Comparison of ENCODE assay signal across 11 mouse cellular contexts in the genomic region with DNA sequence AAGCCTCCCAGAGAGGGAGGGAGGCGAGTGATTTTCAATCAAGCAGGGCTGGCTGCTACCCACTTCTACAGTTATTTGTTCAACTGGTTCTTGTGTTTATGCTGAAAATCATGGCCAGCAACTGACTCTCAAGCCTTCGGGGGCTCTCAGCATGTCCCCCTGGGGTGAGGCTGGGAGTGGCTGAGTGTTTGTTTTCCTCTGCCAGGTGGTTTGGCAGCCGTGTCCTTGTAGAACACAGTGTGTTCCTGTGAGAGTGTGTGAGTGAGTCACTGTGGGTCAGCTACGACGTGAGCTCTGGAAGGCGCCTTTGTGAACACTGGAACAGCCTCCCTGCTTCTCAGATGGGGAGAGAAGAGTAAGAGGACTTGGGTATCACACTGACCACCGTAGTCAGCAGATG. TPM values are rescaled to one million over a fixed set of nuclear protein-coding genes. Genes with fewer than 3 reads are reported as not detected.
DNase-seq lines count a peak whose midpoint lies in the region; TF ChIP-seq lines count a peak whose summit lies in the region.
"Had no signal": no experiment of that assay in that cellular context is flagged by ENCODE, and none has a peak within 500 bp of the region (broad histone marks: within the 10 kb centered on the region; RNA-seq: fewer than 3 reads in every experiment).

No protein-coding gene starts in this region.

- TF ChIP-seq CTCF in gastrocnemius, adult 2 months (IDR thresholded peaks at IDR 0.05): no peak

- peak overlapping the region; percentile 74 for H3K27ac ChIP-seq in gastrocnemius, adult 2 months
- H3K27ac ChIP-seq: forebrain, embryonic 10.5 days had no signal

- no peak overlapping the region for H3K4me3 ChIP-seq in gastrocnemius, adult 2 months
- H3K4me3 ChIP-seq: forebrain, embryonic 10.5 days; myocyte had no signal

- intact Hi-C loops in gastrocnemius, adult 2 months (cut with DNase I): loop anchor here (10.0 kb wide), 1 partner anchor 89 kb away; a partner anchor contains a TSS
- intact Hi-C loops in left cerebral cortex, postnatal 36 days (cut with DNase I): loop anchor here (5.0 kb wide), 1 partner anchor 102 kb away; no protein-coding TSS in a partner anchor

- DNase-seq in cerebellum, postnatal 10 days: peak; percentile 10 to 42
- DNase-seq in cerebellum, adult 11 months: no peak
- peak; percentile 44 for DNase-seq in 3134 (ENCODE audit: extremely low read depth, insufficient read length, low spot score)
- DNase-seq in gastrocnemius, adult 2 months: peak; percentile 87
- DNase-seq in lung, adult 18-20 months: peak; percentile 91 to 95
- DNase-seq in thymus, adult 18-20 months: no peak
- no peak for DNase-seq in left cerebral cortex, postnatal 36 days (ENCODE audit: low spot score in 2 of 2)
- no peak for DNase-seq in right cerebral cortex, postnatal 36 days (ENCODE audit: low spot score in 2 of 2)

RNA-seq across cellular contexts. Expression of a gene that starts 35.1 kb away (rescaled TPM):
- total RNA-seq in gastrocnemius, adult 2 months (2021): not detected
- total RNA-seq in left cerebral cortex, postnatal 36 days (2021): not detected
- total RNA-seq: liver, adult 2 months had no signal

Comparison
In these comparisons a context has a peak if more than half of its experiments do, and no peak if none do; other contexts are left out.
1. DNase-seq: peak in cerebellum, postnatal 10 days (2 of 2), 3134 (single experiment), gastrocnemius, adult 2 months (single experiment) and lung, adult 18-20 months (2 of 2); none in cerebellum, adult 11 months (single experiment), thymus, adult 18-20 months (0 of 2), left cerebral cortex, postnatal 36 days (0 of 2) and right cerebral cortex, postnatal 36 days (0 of 2).